Mouse (Mus musculus): ENCODE data around the gene Rhox10.
A peak's percentile ranks its signal among the peaks of the same experiment; 100 is the strongest.
"Not testable (repeated sequence)": the region's sequence is repeated elsewhere in the genome, so short reads cannot be mapped to it uniquely, and the experiment has no call there.

The Rhox10 gene

GRCm38 (mm10) chrX:38066175-38066574, at the start of gene Rhox10:
TSS of gene Rhox10 (plus strand) at chrX:38066475.
- no peak for DNase-seq (ENCODE audit: low read depth)

GRCm38 (mm10) chrX:38018597-38018996, 47.7 kb upstream of the Rhox10 start, which contains the start of gene Btg1-ps1:
TSS of gene Btg1-ps1 (minus strand) at chrX:38018815.
- DNase-seq (ENCODE audit: low read depth): not testable (repeated sequence)

GRCm38 (mm10) chrX:38033841-38034240, 32.4 kb upstream of the Rhox10 start:
- DNase-seq (ENCODE audit: low read depth): no peak

GRCm38 (mm10) chrX:38039666-38040065, 26.6 kb upstream of the Rhox10 start:
- DNase-seq (ENCODE audit: low read depth): no peak

DNA sequence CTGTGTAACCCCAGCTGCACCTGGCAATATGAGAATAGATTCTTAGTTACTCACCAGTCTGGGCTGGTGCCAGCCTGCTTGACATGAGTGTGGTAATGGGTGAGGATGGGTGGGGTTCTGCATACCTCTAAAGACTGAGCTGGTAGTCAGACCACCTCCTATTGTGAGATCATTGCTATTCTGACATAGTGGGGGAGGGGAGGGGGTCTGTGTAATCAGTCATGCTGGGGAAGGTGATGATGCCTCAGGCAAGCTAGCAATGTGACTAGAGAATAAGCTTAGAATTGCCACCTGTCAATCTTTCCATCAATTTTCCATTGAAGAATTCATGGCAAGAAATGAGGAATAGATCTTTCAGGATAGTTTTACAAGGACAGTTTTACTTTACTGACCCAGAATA, 23.3 kb upstream of the Rhox10 start, which contains the start of gene Btg1-ps2:
TSS of gene Btg1-ps2 (minus strand) at position 101 of the 400 bp plus-strand sequence.
- not testable (repeated sequence) for DNase-seq (ENCODE audit: low read depth)

DNA sequence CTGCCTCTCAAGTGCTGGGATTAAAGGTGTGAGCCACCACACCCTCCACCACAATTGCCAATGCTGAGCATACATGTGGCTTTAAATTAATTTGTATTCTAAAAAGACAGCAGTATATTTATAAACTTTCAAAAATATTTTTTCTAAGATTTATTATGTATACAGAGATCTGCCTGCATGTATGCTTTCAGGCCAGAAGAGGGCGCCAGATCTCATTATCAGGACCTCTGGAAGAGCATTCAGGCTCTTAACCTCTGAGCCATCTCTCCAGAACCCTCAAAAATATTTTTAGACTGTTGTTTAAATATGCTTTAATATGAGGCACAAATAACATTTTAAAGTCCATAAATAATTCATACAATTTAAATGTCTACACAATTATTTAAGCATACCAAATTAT, 4.7 kb upstream of the Rhox10 start:
- DNase-seq (ENCODE audit: low read depth): peak; percentile 8

- DNase-seq (ENCODE audit: low read depth): no peak
Measured at GRCm38 (mm10) chrX:38084226-38084625, 18.0 kb downstream of the Rhox10 start.

DNA sequence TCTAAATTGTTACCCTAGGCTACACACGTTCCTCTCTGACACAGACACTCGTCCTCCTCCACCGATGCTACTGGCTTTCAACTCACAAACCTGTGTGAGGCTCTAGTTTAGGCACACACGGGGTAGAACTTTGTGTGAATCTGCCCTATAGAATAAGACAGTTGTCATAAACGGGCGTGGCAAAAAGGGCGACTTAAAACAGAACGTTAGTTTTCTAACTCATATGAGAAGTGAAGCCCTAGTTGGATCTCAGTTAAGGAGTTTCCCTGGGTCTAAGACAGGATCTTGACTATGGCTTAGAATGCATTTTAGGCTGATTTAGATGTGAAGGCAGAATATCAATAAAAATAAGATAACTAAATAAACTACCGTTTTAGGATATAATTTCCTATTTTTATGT, 18.8 kb downstream of the Rhox10 start, which contains the start of gene Rhox11:
TSS of gene Rhox11 (minus strand) at position 101 of the 400 bp plus-strand sequence.
- no peak for DNase-seq (ENCODE audit: low read depth)

GRCm38 (mm10) chrX:38110807-38111206, 44.5 kb downstream of the Rhox10 start, which contains the start of gene Rhox12:
TSS of gene Rhox12 (minus strand) at chrX:38110907.
- no peak for DNase-seq (ENCODE audit: low read depth)

DNA sequence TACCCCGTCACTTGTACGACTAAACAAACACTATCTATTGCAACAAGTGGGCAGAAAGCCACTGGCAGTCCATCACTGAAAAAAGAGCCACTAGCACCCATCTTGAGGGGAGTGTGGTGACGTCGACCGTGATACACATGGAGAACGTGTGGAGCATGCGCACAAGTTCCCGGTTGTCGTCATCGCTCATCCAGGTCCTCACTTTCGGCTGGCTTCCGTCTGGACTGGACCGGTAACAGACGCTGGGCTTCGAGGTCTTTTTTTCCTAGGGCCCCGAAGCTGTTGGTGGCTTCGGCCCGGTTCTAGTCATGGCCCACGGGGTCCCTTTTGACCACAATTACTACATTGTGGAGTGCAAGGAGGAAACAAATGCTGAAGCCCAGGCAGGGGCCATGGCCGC, 54.7 kb downstream of the Rhox10 start, which contains the start of gene Rhox13:
TSS of gene Rhox13 (plus strand) at position 238 of the 400 bp plus-strand sequence.
- DNase-seq (ENCODE audit: low read depth): no peak

Measured in c-Kit-positive CD71-positive TER-119-negative erythroid progenitor cells, embryonic 14.5 days (primary cell).